Mouse (Mus musculus) ovary, postnatal 36 days (tissue): ENCODE results near the gene Gm20696.
A peak's percentile ranks its signal among the peaks of the same experiment; 100 is the strongest.

Experiments used
- DNase-seq: peaks from one replicate; pipeline ENCODE4 v3.0.0; 2022; ENCODE audit warnings: low spot score, mixed read lengths

Gm20696 gene

DNA sequence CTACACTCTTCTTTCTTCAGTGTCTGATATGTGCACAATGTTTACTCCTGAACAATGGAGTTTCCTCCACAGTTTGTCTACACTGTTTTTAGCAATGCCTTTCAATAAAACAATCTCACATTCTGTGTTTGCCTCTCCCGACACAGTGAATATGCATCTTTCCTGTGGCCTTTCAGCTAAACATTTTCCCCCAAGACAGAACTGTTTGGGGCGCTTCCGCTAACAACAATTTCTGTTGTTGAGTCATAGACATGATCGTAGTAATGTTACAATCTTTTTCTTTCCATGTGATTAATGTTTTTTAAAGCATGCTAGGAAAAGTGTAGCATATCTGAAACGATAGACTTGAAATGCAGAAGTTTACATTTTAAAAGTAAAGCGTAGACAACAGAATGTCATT, 338.5 kb downstream of the Gm20696 start:
- DNase-seq: no peak

DNA sequence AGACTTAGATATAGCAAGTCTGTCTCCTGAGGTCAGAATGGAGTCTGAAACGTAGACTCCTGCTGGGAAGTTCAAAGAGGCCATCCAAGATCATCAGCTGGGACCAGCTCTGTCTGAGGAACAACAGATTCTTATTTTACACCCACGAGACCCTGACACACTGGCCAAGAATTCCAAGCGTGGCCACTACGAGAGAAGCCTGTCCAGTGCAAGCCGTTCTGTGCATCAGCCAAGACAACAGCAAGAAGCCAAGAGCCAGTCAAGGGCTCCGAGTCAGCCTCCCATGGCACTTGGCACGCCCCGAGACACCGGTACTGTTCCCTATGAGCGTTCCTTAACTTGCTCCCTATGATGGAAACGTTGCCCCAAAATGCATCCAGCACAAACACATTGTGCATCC, 338.9 kb downstream of the Gm20696 start:
- peak; percentile 32 for DNase-seq

DNA sequence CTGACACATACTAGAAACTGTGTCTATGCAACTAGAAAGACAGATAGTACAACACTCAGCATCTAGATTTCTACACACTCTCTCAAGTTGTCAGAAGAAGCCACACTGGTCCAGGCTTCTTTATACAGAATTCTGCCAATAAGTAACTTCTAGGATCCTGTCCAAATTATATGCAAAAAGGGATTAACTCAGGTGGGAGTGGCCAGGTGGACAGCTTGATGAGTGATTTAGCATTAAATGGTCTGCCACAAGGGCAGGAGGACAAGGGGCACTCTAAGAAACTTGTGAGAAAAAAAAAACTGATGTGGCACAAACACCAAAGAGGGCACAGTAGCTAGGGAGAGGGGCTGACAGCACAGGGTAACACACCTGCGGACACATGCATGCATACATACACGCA, 340.7 kb downstream of the Gm20696 start:
- DNase-seq: no peak

DNA sequence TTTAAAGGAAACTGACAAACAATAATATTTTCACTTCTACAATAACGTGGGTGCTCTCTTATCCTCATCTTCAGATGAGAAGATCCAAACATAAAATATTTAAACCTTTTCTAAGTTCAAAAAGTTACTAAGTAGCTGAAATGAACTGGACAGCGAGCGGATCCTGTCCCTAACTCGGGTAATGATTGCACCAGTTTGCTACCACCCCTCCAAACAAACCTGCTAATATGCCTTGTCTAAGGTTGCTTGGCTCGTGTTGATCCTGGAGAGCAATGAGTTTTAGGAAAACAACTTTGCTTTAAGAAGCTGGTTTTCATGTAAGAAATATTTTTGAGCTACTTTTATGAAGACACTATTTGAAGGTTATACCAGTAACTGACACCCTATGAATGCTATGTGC, 341.1 kb downstream of the Gm20696 start:
- DNase-seq: no peak

DNA sequence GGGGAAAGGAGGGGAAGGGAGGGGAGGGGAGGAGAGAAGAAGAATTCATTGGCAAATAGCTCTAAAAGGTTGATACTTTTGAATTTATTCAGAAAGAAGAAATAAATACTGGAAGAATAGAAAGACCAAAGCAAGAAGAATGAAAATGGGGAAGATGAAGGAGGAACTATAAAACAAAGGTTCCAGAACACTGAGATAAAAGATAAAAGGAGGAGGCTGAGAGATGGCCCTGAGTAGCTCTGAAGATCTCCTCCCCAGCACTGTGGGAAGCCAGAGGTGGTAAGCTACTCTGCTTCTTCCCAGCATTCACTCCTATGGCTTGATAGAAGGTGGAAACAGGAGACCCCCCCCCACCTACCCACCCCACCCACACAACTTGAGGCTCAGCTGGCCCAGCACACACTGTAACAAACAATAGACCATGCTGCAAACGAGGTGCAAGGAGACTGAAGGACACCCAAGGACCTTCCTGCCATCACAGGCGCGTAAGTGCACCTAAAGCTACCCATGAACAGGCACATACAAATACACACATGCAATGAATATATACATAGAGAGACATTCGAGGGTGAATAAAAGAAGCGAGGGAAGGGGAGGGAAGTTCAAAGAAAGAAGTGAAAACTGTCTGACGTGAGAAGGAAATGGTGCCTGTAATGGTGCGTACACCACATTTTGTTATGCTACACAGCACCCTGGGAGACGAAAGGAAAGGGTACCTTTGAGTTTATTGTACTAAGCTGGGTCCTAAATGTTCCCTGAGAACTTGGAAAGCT, 344.3 kb downstream of the Gm20696 start:
- no peak for DNase-seq

DNA sequence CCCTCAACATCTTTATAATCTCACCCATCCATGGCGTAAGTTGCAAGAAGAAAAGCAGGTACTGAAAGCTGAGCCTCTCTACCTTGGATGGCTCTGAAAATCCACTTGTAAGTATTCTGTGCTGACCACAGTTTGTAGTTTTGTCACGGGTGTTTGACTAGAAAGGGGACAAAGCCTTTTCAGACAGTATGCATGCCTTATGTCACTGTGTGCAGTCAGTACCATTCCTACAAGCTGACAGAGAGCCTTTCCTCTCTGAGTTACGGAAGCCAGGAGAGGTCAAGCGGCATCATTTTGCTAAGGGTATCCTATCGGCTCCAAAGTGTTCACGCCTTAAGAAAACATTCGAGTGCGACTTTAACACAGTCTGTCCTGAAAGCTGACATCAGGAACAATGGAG, 346.2 kb downstream of the Gm20696 start:
- no peak for DNase-seq

DNA sequence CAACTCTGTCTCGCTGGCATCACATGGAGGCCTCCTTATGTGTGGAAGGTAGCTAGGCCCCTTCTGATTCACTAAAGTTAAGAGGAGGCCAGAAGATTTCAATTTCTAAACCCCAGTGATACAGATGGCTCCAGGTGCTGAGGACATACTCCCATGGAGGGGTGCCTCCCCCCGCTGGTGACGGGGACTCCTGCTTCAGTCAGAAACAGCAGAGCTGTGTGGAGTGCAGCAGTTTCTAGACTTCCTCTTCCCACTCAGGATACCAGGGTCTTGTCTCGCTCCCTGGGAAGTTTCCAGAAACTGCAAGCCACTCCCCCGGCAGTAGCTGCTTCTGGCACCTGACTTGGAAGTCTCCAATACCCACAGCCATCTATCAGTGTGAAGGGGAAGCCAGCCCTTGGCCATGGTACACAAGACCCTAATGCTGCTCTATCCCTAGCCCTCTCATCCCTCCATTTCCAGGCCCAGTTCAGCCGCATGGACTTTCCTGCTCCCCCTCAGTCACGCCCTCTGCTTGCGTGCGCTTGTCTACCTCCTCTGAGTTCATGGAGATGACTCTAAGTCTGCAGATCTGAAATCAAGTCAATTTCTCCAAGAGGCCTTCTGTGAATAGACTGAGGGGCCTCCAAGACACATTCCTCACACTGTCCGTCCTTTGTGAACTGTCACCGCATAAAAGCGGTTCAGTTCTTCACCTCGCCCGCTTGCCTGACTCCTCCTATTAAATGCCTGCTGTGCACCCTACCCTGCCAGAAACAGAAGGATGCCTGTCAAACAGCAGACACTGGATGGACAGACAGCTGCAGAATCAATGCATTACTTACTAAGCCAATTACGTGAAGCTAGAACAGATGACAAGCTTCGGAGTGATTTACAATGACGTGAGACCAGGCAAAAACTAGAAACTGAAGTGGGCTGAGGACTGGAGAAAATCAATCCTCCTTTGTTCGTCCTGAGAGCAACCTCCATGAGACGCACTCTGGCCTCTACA, 346.9 kb downstream of the Gm20696 start:
- DNase-seq: no peak

DNA sequence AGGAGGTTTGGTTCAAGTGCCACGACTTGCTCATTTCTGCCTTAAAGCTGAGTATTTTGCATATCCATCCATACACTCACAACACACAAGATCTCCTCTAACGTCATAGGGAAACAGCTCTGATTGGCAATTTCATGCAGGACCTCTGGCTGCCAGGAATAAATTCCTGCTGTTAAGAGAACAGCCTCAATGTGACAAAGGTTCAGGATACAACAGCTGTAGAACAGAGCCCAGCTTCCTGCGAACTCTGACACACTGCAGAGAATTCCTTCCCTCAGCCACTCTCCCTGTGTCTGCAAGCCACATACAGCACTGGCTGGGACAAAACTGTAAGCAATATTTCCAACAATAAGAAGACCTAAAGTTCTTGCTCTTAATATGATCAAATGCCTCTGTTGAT, 351.9 kb downstream of the Gm20696 start:
- DNase-seq: no peak

DNA sequence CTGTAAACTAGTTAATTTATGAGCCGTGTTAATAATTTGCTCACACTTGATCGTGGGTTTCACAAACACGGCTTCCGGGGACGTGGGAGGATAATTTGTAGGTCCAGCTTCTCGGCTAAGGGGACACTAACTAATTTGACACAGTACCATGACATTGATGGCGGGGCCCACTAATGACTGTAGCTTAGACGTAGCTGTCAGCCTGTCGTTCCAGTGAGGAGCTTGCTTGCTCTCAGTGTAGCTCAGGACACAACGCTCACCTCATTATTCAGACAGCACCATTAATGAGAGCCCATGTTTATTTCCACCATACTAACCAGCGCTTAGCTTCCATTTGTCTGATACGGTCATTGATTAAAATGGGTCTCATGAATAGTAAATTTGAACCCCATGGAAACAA, 356.1 kb downstream of the Gm20696 start:
- no peak for DNase-seq

DNA sequence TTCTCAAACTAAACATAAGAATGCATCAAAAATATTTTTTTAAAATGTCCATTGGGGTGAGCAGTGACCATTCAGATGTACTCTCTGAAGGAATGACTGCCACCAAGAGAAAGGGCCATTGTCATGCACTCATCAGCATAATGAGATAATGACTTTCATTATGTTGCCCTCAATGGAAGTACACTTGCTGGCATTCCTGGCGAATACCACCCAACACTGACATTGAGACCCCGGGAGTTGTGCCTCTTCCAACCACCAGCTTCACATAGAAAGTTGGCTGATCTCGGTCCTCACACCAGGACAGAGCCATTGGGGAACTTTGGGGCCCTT, 356.5 kb downstream of the Gm20696 start:
- DNase-seq: no peak

DNA sequence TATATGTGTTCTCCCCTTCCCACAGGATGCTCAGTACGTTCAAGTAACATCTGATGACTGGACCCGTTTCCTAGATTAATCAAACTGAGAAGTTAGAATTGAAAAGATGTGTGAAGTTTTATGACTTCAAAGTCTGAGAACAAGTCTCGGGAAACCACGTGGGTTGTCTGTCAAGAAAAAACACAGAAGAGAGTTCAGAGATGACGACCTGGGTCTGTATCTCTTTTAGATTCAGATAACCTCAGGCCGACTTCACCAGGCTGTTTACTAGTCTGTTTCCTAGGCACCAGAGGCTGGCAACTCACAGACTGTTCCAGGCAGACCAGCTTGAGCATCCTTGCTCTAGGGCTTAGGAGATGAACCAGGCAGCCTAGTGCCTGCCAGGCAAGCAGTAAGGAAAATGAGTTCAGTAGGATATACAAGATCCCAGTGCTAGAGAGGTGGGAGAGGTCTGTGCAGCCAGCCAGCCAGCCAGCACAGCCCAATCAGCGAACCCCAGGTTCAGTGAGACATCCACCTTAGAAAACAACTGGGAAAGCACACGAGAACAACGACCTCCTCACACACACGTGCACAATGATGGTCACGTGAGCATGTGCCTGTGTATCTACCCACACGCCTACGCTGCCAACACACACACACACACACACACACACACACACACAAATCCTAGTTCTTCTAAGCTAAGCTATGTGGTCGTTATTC, 357.0 kb downstream of the Gm20696 start:
- DNase-seq: no peak

DNA sequence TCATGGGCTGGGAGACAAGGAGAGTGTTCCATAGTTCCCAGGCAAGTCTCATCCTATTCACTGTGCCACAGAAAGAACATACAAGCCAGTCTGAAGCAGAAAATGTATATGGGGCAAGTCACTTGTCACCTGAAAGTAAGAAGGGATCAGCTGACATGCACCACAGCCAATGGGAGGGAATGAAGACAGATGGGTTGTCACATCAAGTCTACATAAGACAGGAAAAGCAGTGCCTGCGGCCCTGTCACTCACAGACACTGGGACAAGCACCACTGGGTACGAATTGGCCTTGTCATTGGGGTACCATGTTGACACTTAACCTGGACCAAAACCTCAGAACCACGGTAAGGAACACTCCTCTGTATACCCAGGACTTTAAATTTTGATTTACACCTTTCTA, 360.8 kb downstream of the Gm20696 start:
- DNase-seq: no peak

DNA sequence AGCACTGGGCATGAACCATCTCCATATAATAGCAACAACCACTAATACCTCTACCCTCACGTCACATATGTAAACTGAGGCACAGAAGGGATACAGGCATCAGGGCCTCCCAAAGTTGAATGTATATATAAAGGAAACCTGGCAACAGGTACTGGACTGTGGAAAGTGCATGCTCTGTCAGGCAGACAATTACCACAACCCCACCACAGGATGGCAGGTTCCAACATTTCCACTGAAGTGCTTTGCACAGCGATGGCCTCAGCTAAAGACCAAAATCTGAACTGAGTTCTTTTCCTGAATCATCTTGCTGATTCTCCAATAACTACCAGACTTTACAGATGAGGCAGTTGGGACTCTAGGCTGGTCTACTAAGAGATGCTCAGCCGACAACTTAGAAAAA, 361.4 kb downstream of the Gm20696 start:
- DNase-seq: no peak

DNA sequence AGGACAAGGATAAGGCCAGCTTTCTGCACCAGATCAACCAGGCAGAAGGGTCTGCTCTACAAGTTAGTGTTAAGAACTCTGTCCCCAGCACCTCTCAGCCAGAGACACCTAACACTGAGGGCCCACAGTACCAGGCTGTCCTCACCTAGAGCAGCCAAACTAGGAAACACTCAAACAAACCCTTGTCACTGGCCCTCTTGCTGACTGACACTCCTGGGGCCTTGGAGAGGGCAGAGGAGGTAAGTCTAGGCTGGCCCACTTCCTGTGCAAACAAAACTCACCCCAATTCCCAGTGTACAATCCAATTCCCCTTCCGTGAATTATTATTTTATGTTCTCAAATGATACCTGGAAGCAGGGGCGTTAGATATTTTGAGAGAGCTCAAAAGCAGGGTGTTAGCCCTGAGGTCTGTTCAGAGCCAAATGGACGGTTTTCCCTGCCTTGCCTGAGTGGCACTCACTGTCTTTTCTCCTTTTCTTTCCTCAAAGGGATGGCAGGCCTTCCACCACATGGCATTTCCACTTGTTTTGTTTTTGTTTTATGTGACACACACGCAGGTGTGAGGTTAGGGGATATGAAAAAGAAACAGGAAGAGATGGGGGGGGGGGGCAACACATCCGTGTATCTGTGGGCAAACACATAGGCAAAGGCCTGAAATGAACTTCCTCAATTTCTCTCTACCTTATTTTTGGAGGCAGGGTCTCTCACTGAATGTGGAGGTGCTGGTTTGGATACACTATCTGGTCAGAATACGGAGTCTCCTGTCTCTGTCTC, 363.7 kb downstream of the Gm20696 start:
- DNase-seq: no peak

DNA sequence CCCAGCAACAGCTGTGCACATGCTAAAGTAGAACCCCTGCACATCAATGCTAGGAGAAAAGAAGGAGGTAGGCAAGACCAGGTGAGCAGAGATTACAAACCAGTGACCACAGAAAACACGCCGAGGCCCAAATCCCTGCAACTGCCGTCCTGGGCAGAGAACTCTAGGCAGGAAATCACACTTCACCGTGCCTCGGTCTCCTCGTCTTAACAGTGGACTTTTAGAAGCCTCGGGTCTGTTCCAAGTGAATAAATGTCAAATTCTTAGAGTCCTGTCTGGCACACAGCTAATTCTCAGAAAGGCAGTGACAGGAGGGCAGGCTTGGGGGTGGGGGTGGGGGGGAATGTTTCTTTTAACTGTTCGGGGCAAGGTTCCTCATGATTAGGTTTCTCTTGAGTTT, 364.7 kb downstream of the Gm20696 start:
- DNase-seq: no peak

DNA sequence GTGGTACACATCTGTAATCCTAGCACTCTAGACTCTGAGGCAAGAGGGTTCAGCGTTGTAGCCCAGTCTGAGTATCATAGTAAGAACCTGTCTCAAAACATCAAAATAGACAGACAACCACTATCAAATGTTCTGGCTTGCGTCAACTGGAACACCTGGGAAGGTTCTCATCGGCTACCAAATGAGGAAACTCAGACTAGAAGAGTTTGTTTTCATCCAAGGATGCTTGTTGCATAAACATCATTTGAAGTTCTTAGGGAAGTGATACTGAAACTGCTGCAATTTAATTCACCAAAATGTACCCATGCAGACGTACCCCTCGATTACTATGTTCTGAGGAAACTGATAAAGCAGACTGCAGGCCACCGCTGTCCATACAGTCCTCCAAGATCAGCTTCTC, 366.4 kb downstream of the Gm20696 start:
- no peak for DNase-seq

DNA sequence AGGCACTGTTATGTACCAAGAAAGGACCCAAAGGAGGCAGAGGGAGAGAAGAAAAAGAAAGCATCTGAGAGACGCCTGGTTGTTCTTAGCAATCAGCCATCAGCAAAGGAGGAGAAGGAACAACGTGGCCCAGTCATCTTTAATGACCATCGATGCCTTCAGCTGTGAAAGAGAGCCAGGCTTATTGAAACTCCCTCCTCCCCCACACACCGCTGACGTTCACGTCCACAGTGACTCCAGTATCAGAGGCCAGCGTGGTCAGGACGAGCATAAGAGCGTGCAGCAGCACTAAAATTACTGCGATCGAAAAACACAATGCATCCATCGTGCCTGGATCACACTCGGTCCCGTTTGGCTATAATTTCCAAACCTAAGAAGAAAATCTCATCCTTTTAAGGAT, 367.4 kb downstream of the Gm20696 start:
- no peak for DNase-seq

DNA sequence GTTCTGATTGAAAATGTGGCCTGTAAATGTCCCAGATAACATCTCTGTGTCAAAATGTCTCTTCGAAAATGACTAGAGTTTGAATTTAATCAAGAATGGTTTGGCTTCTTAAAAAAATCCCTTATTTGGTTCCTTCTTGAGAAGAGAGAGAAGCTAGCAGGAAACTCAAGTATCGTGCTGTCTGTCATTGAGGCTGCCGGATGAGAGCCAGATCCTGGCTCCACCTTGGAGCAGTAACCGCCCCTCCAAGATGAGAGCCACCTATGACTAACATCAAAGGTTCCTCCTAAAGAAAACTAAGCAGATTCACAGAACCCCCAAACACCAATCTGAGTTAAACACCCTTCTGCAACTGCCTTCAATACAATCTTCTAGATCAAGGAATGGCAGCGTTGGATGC, 369.1 kb downstream of the Gm20696 start:
- DNase-seq: no peak

DNA sequence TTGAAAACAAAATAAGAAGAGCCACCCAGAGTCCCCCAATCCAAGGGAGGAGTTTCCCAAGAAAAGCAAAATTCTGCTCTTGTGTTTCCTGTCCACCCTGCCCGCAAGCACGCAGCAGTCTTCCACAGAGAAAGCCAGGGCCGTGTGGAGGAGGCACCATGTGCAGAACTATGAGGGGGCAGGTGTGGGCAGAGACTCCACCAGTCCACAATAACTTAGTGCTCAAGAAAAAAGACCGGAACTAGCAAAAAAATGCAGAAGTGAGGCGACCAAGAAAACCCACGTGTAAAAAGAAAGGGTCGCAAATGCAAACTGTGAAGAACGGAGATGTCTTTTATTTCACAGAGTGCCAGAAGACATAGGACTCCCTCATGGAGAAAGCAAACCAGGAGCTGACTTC, 371.1 kb downstream of the Gm20696 start:
- peak; percentile 19 for DNase-seq

DNA sequence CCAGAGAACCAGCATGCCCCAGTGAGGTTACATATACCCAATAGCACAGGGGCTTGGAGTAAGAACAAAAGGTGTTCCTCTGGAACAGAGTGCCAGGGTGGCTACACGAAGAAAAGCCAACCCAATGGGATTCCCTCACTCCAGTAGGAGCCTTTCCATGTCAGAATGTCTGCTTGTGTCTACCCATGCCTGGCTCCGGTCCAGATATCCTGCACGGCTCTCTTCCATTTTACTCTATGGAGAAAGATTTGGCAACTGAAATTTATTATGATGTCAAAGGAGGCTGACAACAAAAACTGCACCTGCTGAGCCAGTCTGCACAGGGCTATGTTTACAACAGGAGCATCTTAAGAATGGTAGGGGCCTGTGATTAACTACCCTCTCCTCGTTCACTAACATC, 377.4 kb downstream of the Gm20696 start:
- DNase-seq: no peak

DNA sequence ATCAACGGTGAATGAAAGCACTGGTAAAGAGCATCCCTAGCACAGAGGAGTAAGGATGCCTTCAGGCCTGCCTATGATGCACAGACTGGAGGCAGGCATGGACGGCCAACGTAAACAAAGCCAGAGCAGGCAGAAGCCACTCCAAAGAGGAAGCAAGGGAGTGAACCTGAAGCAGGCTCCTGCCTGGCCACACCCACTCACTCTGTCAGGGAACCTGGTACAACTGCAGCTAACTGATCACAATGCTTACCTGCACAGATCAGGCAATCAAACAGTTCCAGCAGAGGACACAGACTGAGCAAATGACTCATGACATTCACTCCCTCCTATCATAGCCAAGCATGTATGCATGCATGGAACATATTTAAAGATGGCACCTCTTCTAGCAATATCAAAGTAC, 381.6 kb downstream of the Gm20696 start:
- no peak for DNase-seq

DNA sequence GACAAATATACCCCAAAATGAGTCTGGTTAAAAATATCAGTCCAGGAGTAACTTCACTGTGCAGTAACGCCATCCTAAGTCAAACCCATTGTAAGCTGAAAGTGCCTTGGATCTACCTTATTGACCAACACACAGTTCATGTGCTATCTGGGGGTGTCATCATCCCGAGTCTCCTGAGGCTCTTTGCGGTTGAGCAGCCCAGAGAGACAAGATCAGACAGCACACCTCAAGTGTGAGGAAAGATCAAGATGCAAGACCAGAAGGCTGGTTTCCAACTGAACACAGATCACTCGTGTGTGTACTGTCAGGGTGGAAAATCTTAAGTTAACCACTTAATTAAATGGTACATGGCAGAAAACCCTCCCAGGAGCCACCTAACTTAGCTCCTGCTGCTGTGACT, 382.6 kb downstream of the Gm20696 start:
- no peak for DNase-seq
